Mouse (Mus musculus) midbrain, postnatal 0 days (tissue): ENCODE data around the gene Aftph. TPM values are rescaled to one million over a fixed set of nuclear protein-coding genes. Genes with fewer than 3 reads are reported as not detected.
A peak's percentile ranks its signal among the peaks of the same experiment; 100 is the strongest.

Source experiments
- ATAC-seq: fragments of 200-750 bp; cut with Nextera tagmentation; 2 replicates; pipeline ENCODE4 v1.8.0; 2017; ENCODE audit warnings: moderate number of reproducible peaks, mild to moderate bottlenecking, moderate TSS enrichment, moderate library complexity; ENCODE audit not compliant: low FRiP score
- DNase-seq: peaks from one replicate; pipeline ENCODE4 v3.0.0-alpha.2; 2015; ENCODE audit warnings: low spot score
- H3K27ac ChIP-seq: fragments of 300-500 bp; sonication (generic); 2 replicates; pipeline ENCODE4 v1.5.1; 2014; ENCODE audit warnings: low read depth, mild to moderate bottlenecking, low read length, mixed read lengths
- H3K27me3 ChIP-seq: fragments of 300-500 bp; sonication (generic); 2 replicates; pipeline ENCODE4 v1.6.1; 2014; ENCODE audit warnings: low read length, control low read depth, mixed read lengths; ENCODE audit not compliant: insufficient read depth
- H3K36me3 ChIP-seq: fragments of 300-500 bp; sonication (generic); 2 replicates; pipeline ENCODE4 v1.6.1; 2014; ENCODE audit warnings: low read length, control low read depth, mixed read lengths; ENCODE audit not compliant: insufficient read depth
- H3K4me1 ChIP-seq: fragments of 300-500 bp; sonication (generic); 2 replicates; pipeline ENCODE4 v1.6.1; 2014; ENCODE audit warnings: mild to moderate bottlenecking, control low read depth, antibody characterized with exemption, low read length, mixed read lengths; ENCODE audit not compliant: insufficient read depth
- H3K4me2 ChIP-seq: fragments of 300-500 bp; sonication (generic); 2 replicates; pipeline ENCODE4 v1.6.1; 2014; ENCODE audit warnings: low read depth, mild to moderate bottlenecking, low read length, mixed read lengths; ENCODE audit not compliant: poor library complexity, severe bottlenecking
- H3K4me3 ChIP-seq: fragments of 300-500 bp; sonication (generic); 2 replicates; pipeline ENCODE4 v1.5.1; 2014; ENCODE audit warnings: low read depth, mild to moderate bottlenecking, low read length, moderate library complexity
- H3K9ac ChIP-seq: fragments of 300-500 bp; sonication (generic); replicated peaks from 2 replicates; pipeline ENCODE4 v1.6.1; 2014; ENCODE audit warnings: mild to moderate bottlenecking, low read length, moderate library complexity, mixed read lengths; ENCODE audit not compliant: poor library complexity, severe bottlenecking
- H3K9me3 ChIP-seq: fragments of 300-500 bp; sonication (generic); 2 replicates; pipeline ENCODE4 v1.6.1; 2016; ENCODE audit warnings: low read length, control low read depth
- CTCF ChIP-seq: IDR thresholded peaks from 2 replicates; pipeline ENCODE4 v1.5.1; 2016; ENCODE audit warnings: antibody characterized with exemption, mild to moderate bottlenecking
- WGBS: fragments of 180-500 bp; shearing (Covaris S2); extraction: QIAGEN DNeasy Blood & Tissue Kit; methylation state at CpG from one replicate; pipeline ENCODE4 v1.1.7; 2014; 5-methylcytosine and 5-hydroxymethylcytosine counted together
- polyA plus RNA-seq: library from polyadenylated mRNA; unstranded; fragments of >200 nt; fragmentation: Nextera tagmentation; extraction: Ambion mirVana; gene quantifications from 2 replicates; pipeline ENCODE4 v1.2.1, GENCODE M21; 2015
- total RNA-seq: library from RNA; depleted of rRNA; stranded (reverse); fragments of >200 nt; gene quantifications from 2 replicates; pipeline ENCODE4 v1.2.3, GENCODE M21; 2014; rRNA removed

The Aftph gene
- 41.2 and 67.4 TPM in 2 replicates for total RNA-seq
- 22.3 and 23.4 TPM in 2 replicates for polyA plus RNA-seq

- Histone ChIP-seq H3K27me3 (no peaks in the 10 kb centered on the region), H3K4me3 (peak within 1 kb of the TSS; percentile 98), H3K36me3 (no peaks in the 10 kb centered on the region), H3K27ac (peak within 1 kb of the TSS; percentile 91), H3K9ac (peak within 1 kb of the TSS; percentile 94), H3K4me2 (peak within 1 kb of the TSS; percentile 81), H3K4me1 (no peaks in the 10 kb centered on the region), H3K9me3 (no peaks in the 10 kb centered on the region)
- TF ChIP-seq CTCF = no peak
- ATAC-seq (peak; percentile 100), DNase-seq (peak; percentile 99)
- WGBS = under 1% methylated on average over 61 of the region's 81 CpGs
These were observed at the start of gene Aftph for GRCm38 (mm10) chr11:20741201-20742100. Gene Aftph, minus strand, starts transcription at chr11:20741589.

DNA sequence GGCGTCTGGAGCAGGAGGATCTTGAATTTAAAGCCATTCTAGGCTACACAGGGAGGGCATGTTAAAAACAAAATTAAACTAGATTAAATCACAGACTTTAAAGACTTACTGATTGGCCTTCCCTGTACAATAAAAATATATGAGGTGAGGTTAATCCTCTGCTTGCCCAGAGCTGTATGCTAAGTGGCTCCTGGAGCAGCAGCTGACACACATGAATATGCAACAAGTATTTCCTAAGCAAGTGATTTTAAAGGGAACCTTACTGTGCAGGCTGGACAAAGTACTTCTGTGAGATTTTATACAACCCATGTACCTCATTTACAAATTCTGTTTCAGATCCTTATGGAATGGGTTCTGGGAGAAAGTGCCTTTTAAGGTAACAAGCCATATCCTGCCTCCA, 47.6 kb upstream of the Aftph start:
- Histone ChIP-seq H3K27ac (no peak overlapping the region), H3K4me3 (no peak overlapping the region), H3K9ac (no peak overlapping the region), H3K4me1 (no peaks in the 10 kb centered on the region), H3K4me2 (no peak overlapping the region), H3K9me3 (no peaks in the 10 kb centered on the region), H3K36me3 (no peaks in the 10 kb centered on the region), H3K27me3 (no peaks in the 10 kb centered on the region)
- 35% methylated on average over 1 of the region's 1 CpGs for WGBS
- DNase-seq = no peak
- no peak for TF ChIP-seq CTCF
- no peak for ATAC-seq

- no peaks in the 10 kb centered on the region for H3K27me3 ChIP-seq
- 89% methylated on average over 3 of the region's 3 CpGs for whole genome bisulfite sequencing
- no peak overlapping the region for H3K27ac ChIP-seq
These were observed 46.7 kb upstream of the Aftph start for GRCm38 (mm10) chr11:20788070-20788469.

GRCm38 (mm10) chr11:20786191-20786590, 44.8 kb upstream of the Aftph start:
- DNase-seq (no peak), ATAC-seq (no peak)
- 61% methylated on average over 2 of the region's 2 CpGs for WGBS
- H3K27me3 ChIP-seq = no peaks in the 10 kb centered on the region
- no peak overlapping the region for H3K9ac ChIP-seq
- no peaks in the 10 kb centered on the region for H3K36me3 ChIP-seq
- no peaks in the 10 kb centered on the region for H3K9me3 ChIP-seq
- no peak overlapping the region for H3K27ac ChIP-seq
- H3K4me2 ChIP-seq = no peak overlapping the region
- no peak for TF ChIP-seq CTCF
- H3K4me1 ChIP-seq = no peaks in the 10 kb centered on the region
- H3K4me3 ChIP-seq = no peak overlapping the region

More at GRCm38 (mm10) chr11:20788070-20788469, 46.7 kb upstream of the Aftph start:
- no peaks in the 10 kb centered on the region for H3K9me3 ChIP-seq
- TF ChIP-seq CTCF = no peak
- H3K36me3 ChIP-seq = no peaks in the 10 kb centered on the region
- H3K4me1 ChIP-seq = no peaks in the 10 kb centered on the region
- no peak for ATAC-seq
- H3K4me3 ChIP-seq = no peak overlapping the region
- no peak for DNase-seq
- H3K4me2 ChIP-seq = no peak overlapping the region
- H3K9ac ChIP-seq = no peak overlapping the region

DNA sequence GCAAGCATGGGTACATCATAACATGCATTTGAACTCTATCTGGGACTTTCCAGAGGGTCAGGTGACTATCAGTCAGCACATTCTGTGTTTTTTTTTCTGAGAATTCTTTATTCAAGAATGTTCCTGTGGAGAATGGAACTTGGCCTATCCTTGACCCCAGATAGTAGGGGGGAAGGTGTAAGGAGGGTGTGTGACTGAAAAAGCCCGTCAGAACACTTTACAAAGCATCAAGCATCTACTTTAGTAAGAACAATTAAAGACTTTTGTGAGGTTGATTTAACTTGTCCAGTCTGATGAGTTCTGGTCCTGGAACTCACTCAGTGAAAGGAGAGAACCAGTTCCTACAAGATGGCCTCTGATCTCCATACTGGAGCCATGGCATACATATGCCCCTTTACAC, 43.8 kb upstream of the Aftph start:
- no peak for DNase-seq
- WGBS = 81% methylated on average over 1 of the region's 1 CpGs
- no peaks in the 10 kb centered on the region for H3K36me3 ChIP-seq

GRCm38 (mm10) chr11:20784776-20785175, 43.4 kb upstream of the Aftph start:
- no peak overlapping the region for H3K9ac ChIP-seq
- DNase-seq (no peak), ATAC-seq (no peak)
- H3K27ac ChIP-seq = no peak overlapping the region
- no peak for TF ChIP-seq CTCF
- H3K4me1 ChIP-seq = no peaks in the 10 kb centered on the region
- H3K27me3 ChIP-seq = no peaks in the 10 kb centered on the region
- H3K9me3 ChIP-seq = no peaks in the 10 kb centered on the region
- no peak overlapping the region for H3K4me3 ChIP-seq
- WGBS = 88% methylated on average over 6 of the region's 6 CpGs
- no peaks in the 10 kb centered on the region for H3K36me3 ChIP-seq
- H3K4me2 ChIP-seq = no peak overlapping the region

More for the DNA sequence above, 43.8 kb upstream of the Aftph start:
- Histone ChIP-seq H3K4me3 (no peak overlapping the region), H3K27me3 (no peaks in the 10 kb centered on the region), H3K4me1 (no peaks in the 10 kb centered on the region), H3K27ac (no peak overlapping the region), H3K9ac (no peak overlapping the region), H3K4me2 (no peak overlapping the region), H3K9me3 (no peaks in the 10 kb centered on the region)
- ATAC-seq = no peak
- TF ChIP-seq CTCF = no peak
